Mouse (Mus musculus): ENCODE results near the gene Adamts13. TPM values are rescaled to one million over a fixed set of nuclear protein-coding genes. Genes with fewer than 3 reads are reported as not detected.

The Adamts13 gene
- polyA plus RNA-seq, 1 experiment from 2014 or later, result 0.28 TPM

DNA sequence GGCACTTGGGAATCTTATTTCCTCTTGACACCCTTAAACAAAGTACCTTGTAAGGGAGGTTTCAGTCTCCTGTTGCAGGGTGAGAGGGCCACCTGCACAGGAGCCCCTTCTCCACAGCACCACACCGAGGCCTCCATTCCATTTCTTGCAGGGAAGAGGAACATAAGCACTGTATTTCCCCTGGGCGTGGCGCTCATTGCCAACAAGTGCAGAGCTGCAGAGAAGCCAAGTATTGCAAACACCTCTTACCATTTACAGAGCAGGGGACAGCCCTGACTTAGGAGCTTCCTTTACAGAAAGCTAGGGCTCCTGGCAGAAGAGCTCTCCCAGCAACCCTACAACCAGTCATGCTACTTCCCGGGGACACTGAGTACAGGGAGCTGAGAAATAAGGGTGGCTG is 21.0 kb upstream of the Adamts13 start:
- no peak overlapping the region for H3K27ac ChIP-seq
- H3K4me2 ChIP-seq (replicated peaks), result no peak overlapping the region
- H3K27me3 ChIP-seq (replicated peaks), result no peaks in the 10 kb centered on the region
- ATAC-seq, result no peak
- no peaks in the 10 kb centered on the region for H3K9me3 ChIP-seq
- no peaks in the 10 kb centered on the region for H3K4me1 ChIP-seq (replicated peaks)
- H3K4me3 ChIP-seq (replicated peaks), result no peak overlapping the region
- H3K9ac ChIP-seq, result no peak overlapping the region
- WGBS, result 86% methylated on average over 4 of the region's 4 CpGs
- H3K36me3 ChIP-seq, result peaks cover 34% of the 10 kb centered on the region

- H3K9me3 ChIP-seq, result no peaks in the 10 kb centered on the region
- H3K4me3 ChIP-seq (replicated peaks), result no peak overlapping the region
- no peak for ATAC-seq
- H3K36me3 ChIP-seq, result peaks cover 41% of the 10 kb centered on the region
- H3K27ac ChIP-seq, result no peak overlapping the region
- H3K27me3 ChIP-seq (replicated peaks), result no peaks in the 10 kb centered on the region
- WGBS, result 84% methylated on average over 8 of the region's 8 CpGs
- no peak overlapping the region for H3K9ac ChIP-seq
- H3K4me1 ChIP-seq (replicated peaks), result no peaks in the 10 kb centered on the region
- no peak overlapping the region for H3K4me2 ChIP-seq (replicated peaks)
These were observed 20.4 kb upstream of the Adamts13 start for GRCm38 (mm10) chr2:26952866-26953265.

DNA sequence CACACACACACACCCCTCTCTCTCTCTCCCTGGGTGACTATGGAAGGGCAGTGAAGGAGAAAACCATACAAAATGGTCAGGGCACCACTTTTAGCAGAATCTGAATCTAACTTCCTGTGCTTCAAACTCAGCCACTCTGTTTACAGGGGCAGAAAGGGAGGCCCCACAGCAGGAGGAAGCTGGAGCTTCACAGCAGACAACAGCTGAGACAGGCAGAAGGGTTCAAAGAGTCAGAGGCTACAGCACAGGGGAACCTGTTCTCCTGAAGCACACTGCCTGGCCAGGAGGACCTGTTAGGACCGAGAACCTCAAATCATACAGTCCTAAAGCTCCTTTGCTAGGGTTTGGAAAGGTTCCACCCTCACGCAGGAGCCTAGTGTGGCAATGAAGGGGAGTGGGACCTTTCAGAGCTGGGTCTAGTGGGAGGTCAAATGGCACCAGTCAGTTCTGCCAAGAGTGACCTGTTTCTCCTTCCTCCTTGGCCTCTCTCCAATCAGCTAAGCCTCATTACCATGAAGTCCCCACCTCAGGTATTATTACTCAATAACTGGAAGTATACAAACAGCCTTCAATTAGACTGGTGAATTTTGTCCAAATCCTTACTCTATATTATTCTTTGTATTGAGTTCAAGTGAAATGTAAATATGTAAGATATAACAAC is 18.4 kb upstream of the Adamts13 start:
- WGBS, result 93% methylated on average over 2 of the region's 2 CpGs
- Histone ChIP-seq H3K4me2 (replicated peaks) (no peak overlapping the region), H3K36me3 (peaks cover 48% of the 10 kb centered on the region)

DNA sequence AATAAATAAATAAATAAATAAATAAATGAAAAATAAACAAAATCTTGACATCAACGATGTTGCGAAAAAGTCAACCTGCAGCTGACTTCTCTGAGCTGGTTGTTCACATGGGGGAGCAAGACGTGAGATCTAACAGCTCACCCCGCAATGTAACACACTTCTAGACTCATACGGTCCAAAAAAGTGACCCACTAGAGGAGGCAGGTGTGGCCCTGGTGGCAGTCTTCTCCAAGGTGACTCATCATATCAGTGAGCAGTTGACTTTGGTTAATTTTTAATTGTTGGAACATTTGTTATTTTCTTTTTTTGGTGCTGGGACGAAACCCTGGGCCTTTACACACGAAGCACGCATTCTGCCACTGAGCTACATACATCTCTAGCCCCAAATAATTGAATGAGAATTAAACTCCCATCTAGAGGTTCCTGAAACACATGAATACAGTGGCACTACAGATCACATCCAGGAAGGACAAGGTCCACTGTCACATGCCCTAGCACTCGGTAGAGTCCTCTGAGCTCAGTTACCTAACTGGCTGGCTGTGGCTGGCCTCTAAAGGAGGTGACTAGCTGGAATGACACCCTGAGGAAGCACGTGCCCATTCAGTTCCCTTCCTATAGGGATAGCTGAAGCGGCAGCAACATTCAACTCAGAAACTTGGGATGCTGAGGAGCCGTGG is 16.3 kb upstream of the Adamts13 start:
- Histone ChIP-seq H3K4me3 (replicated peaks) (no peak overlapping the region), H3K36me3 (peaks cover 54% of the 10 kb centered on the region), H3K27me3 (replicated peaks) (no peaks in the 10 kb centered on the region), H3K4me1 (replicated peaks) (0 out of 2 replicates have a peak, but pooled peaks cover 2% of the 10 kb centered on the region), H3K4me2 (replicated peaks) (no peak overlapping the region; the same call in 1 of the 2 replicates), H3K27ac (peak overlapping the region; percentile 52), H3K9ac (no peak overlapping the region), H3K9me3 (no peaks in the 10 kb centered on the region)
- WGBS, result 75% methylated on average over 12 of the region's 12 CpGs
- ATAC-seq, result peak; percentile 95

More for the DNA sequence above, 18.4 kb upstream of the Adamts13 start:
- no peak overlapping the region for H3K4me3 ChIP-seq (replicated peaks)
- no peaks in the 10 kb centered on the region for H3K9me3 ChIP-seq
- H3K9ac ChIP-seq, result no peak overlapping the region
- no peak overlapping the region for H3K27ac ChIP-seq
- H3K27me3 ChIP-seq (replicated peaks), result no peaks in the 10 kb centered on the region
- ATAC-seq, result no peak
- H3K4me1 ChIP-seq (replicated peaks), result no peaks in the 10 kb centered on the region

- 61% methylated on average over 2 of the region's 2 CpGs for WGBS
- no peaks in the 10 kb centered on the region for H3K9me3 ChIP-seq
- peak; percentile 18 for ATAC-seq
- H3K4me2 ChIP-seq (replicated peaks), result no peak overlapping the region; the same call in 1 of the 2 replicates
- 0 out of 2 replicates have a peak, but pooled peaks cover 2% of the 10 kb centered on the region for H3K4me1 ChIP-seq (replicated peaks)
- H3K27ac ChIP-seq, result peak overlapping the region; percentile 52
- peaks cover 53% of the 10 kb centered on the region for H3K36me3 ChIP-seq
- H3K9ac ChIP-seq, result no peak overlapping the region
- no peaks in the 10 kb centered on the region for H3K27me3 ChIP-seq (replicated peaks)
- no peak overlapping the region for H3K4me3 ChIP-seq (replicated peaks)
These were observed 15.7 kb upstream of the Adamts13 start for GRCm38 (mm10) chr2:26957488-26957859.

DNA sequence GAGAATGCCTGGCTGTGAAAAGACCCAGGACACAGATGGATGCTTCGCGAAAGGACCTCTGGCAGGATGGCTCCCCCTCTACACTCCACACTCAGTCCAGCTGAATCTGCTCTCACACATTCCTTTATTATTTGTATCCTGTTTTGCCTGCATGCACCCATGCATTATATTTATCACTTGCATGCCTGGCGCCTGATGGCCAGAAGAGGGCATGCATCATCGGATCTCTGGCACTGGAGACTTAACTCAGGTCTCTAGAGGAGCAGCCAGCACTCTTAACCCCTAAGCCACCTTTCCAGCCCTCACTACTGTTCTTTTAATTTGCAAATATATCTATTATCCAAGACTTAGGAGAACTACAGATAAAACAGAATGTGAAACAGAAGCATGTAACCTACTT is 12.5 kb upstream of the Adamts13 start:
- H3K27me3 ChIP-seq (replicated peaks), result no peaks in the 10 kb centered on the region
- peaks cover 30% of the 10 kb centered on the region for H3K36me3 ChIP-seq
- no peak overlapping the region for H3K9ac ChIP-seq
- no peaks in the 10 kb centered on the region for H3K9me3 ChIP-seq
- H3K4me2 ChIP-seq (replicated peaks), result no peak overlapping the region
- H3K27ac ChIP-seq, result no peak overlapping the region
- ATAC-seq, result no peak
- 73% methylated on average over 4 of the region's 4 CpGs for WGBS
- peaks cover 14% of the 10 kb centered on the region for H3K4me1 ChIP-seq (replicated peaks)
- H3K4me3 ChIP-seq (replicated peaks), result no peak overlapping the region

- peak; percentile 95 for ATAC-seq
- Histone ChIP-seq H3K4me1 (replicated peaks) (peaks cover 14% of the 10 kb centered on the region), H3K27me3 (replicated peaks) (no peaks in the 10 kb centered on the region), H3K4me3 (replicated peaks) (peak within 1 kb of the TSS; percentile 82), H3K27ac (peak within 1 kb of the TSS; percentile 100), H3K4me2 (replicated peaks) (peak within 1 kb of the TSS; percentile 79), H3K9me3 (no peaks in the 10 kb centered on the region), H3K36me3 (peaks cover 12% of the 10 kb centered on the region), H3K9ac (peak within 1 kb of the TSS; percentile 89)
- WGBS, result under 1% methylated on average over 50 of the region's 50 CpGs
These were observed 9.1 kb upstream of the Adamts13 start, which contains the start of gene Rexo4 for GRCm38 (mm10) chr2:26963923-26964723. Gene Rexo4, minus strand, starts transcription at chr2:26964386.

DNA sequence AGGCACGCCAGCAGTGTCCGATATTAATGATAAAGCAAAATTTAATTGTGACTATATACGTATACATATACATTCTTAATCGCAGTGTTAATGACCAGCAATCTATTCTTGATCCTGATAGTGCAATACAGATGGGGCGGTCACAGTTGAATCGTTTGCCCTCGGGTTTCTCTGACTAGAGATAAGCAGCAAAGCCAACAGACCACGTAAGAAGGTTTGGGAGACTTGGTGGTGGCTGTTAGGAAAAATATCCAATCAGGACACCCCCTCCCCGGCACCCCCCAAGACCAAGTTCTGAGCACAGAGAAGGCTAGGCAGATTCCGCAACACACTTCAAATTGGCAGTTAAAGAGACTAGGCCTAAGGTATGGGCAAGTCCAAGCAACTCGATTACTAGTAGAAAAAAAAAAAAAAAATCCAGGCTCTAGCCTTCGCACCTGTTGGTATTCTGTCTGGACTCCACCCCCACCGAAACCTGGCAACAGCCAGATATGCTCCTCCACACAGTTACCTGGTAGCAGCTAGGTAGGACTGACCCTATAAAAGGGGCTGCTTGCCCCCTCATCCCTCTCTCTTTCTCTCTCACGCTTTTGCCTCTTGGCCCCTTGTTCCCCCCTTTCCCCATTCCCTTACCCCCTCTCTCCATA is 8.4 kb upstream of the Adamts13 start:
- peak overlapping the region; percentile 89 for H3K9ac ChIP-seq
- WGBS, result 17% methylated on average over 14 of the region's 14 CpGs
- peaks cover 14% of the 10 kb centered on the region for H3K4me1 ChIP-seq (replicated peaks)
- peak overlapping the region; percentile 100 for H3K27ac ChIP-seq
- ATAC-seq, result peak; percentile 46
- H3K4me2 ChIP-seq (replicated peaks), result peak overlapping the region; percentile 79
- peaks cover 9% of the 10 kb centered on the region for H3K36me3 ChIP-seq
- H3K27me3 ChIP-seq (replicated peaks), result no peaks in the 10 kb centered on the region
- H3K9me3 ChIP-seq, result no peaks in the 10 kb centered on the region
- peak overlapping the region; percentile 82 for H3K4me3 ChIP-seq (replicated peaks)

DNA sequence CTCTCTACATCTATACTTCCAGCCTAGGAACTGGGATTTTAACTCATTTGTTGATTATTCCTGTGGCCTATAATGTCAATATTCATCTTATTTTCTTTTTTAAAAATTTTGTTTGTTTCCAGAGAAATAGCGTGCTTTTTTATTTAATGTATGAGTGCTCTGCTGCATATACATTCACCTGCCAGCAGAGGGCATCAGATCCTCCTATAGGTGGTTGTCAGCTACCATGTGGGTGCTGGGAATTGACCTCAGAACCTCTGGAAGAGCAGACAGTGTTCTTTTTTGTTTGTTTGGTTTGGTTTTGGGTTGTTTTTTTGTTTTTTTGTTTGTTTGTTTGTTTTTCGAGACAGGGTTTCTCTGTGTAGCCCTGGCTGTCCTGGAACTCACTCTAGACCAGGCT is 6.0 kb upstream of the Adamts13 start:
- no peak for ATAC-seq
- H3K4me2 ChIP-seq (replicated peaks), result no peak overlapping the region

GRCm38 (mm10) chr2:26973960-26974359 is 744 bp downstream of the Adamts13 start:
- ATAC-seq, result no peak
- 30% methylated on average over 4 of the region's 4 CpGs for WGBS
- Histone ChIP-seq H3K4me3 (replicated peaks) (no peak overlapping the region), H3K27me3 (replicated peaks) (no peaks in the 10 kb centered on the region), H3K27ac (no peak overlapping the region), H3K4me2 (replicated peaks) (no peak overlapping the region), H3K36me3 (no peaks in the 10 kb centered on the region), H3K9me3 (no peaks in the 10 kb centered on the region), H3K4me1 (replicated peaks) (0 out of 2 replicates have a peak, but pooled peaks cover 7% of the 10 kb centered on the region), H3K9ac (no peak overlapping the region)

More for the DNA sequence above, 6.0 kb upstream of the Adamts13 start:
- Histone ChIP-seq H3K9me3 (no peaks in the 10 kb centered on the region), H3K27me3 (replicated peaks) (no peaks in the 10 kb centered on the region), H3K36me3 (no peaks in the 10 kb centered on the region), H3K9ac (no peak overlapping the region), H3K4me3 (replicated peaks) (no peak overlapping the region), H3K4me1 (replicated peaks) (peaks cover 12% of the 10 kb centered on the region), H3K27ac (no peak overlapping the region)
- 75% methylated on average over 2 of the region's 2 CpGs for WGBS

GRCm38 (mm10) chr2:26980361-26980760 is 7.1 kb downstream of the Adamts13 start:
- no peak overlapping the region for H3K4me2 ChIP-seq (replicated peaks)
- H3K36me3 ChIP-seq, result no peaks in the 10 kb centered on the region
- ATAC-seq, result no peak
- H3K4me3 ChIP-seq (replicated peaks), result no peak overlapping the region
- H3K9ac ChIP-seq, result no peak overlapping the region
- H3K27ac ChIP-seq, result no peak overlapping the region
- H3K9me3 ChIP-seq, result no peaks in the 10 kb centered on the region
- WGBS, result 65% methylated on average over 1 of the region's 1 CpGs
- no peaks in the 10 kb centered on the region for H3K4me1 ChIP-seq (replicated peaks)
- no peaks in the 10 kb centered on the region for H3K27me3 ChIP-seq (replicated peaks)

DNA sequence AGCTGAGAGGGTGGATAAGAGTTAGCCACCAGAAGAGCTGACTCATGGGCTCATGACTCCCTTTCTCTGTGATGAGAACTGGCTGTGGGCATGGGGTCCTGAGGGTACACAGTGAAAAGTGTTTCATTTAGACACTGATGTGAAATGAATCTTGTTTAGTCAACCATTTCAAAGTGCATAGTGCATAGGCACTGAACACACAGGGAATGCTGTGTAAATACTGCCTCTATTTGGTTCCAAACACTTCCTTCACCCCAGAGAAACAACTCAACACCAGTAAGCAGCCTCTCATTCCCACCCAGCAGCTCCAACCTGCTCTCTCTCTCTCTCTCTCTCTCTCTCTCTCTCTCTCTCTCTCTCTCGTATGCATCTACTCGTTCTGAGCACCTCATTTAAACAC is 11.0 kb downstream of the Adamts13 start:
- Histone ChIP-seq H3K4me2 (replicated peaks) (no peak overlapping the region), H3K9me3 (no peaks in the 10 kb centered on the region), H3K9ac (no peak overlapping the region), H3K4me1 (replicated peaks) (no peaks in the 10 kb centered on the region), H3K4me3 (replicated peaks) (no peak overlapping the region), H3K27me3 (replicated peaks) (no peaks in the 10 kb centered on the region), H3K36me3 (no peaks in the 10 kb centered on the region), H3K27ac (no peak overlapping the region)
- ATAC-seq, result no peak
- WGBS, result 73% methylated on average over 2 of the region's 2 CpGs
